Mouse (Mus musculus): ENCODE measurements around the gene Arl5c. TPM values are rescaled to one million over a fixed set of nuclear protein-coding genes. Genes with fewer than 3 reads are reported as not detected.

The Arl5c gene
- polyA plus RNA-seq (2012; rRNA removed), result 3.9 and 5.6 TPM in 2 replicates

GRCm38 (mm10) chr11:97995564-97996288, at the start of gene Arl5c:
TSS of gene Arl5c (minus strand) at chr11:97996181.

GRCm38 (mm10) chr11:98026570-98027296, 30.8 kb upstream of the Arl5c start, which contains the start of gene Rpl19:
TSS of gene Rpl19 (plus strand) at chr11:98026710.

GRCm38 (mm10) chr11:98022555-98023371, 26.8 kb upstream of the Arl5c start, which contains the start of gene Cacnb1:
TSS of gene Cacnb1 (minus strand) at chr11:98023034.

GRCm38 (mm10) chr11:97985727-97986677, 10.0 kb downstream of the Arl5c start, which contains the start of gene Plxdc1:
TSS of gene Plxdc1 (minus strand) at chr11:97986444.

Other genes with a start within 250 kb of the Arl5c start
- gene Cwc25, start 229.6 kb downstream of the Arl5c start, polyA plus RNA-seq (2012; rRNA removed), result 6.0 and 6.5 TPM in 2 replicates
- gene 1700001P01Rik, start 220.3 kb downstream of the Arl5c start, polyA plus RNA-seq (2012; rRNA removed), result 0.05 TPM in 1 of 2 replicates, not detected in the other
- gene Rpl23, start 213.7 kb downstream of the Arl5c start, polyA plus RNA-seq (2012; rRNA removed), result 465 and 506 TPM in 2 replicates
- gene Lasp1, start 197.2 kb downstream of the Arl5c start, polyA plus RNA-seq (2012; rRNA removed), result 26.2 and 29.9 TPM in 2 replicates
- gene B230217C12Rik, start 155.4 kb downstream of the Arl5c start, polyA plus RNA-seq (2012; rRNA removed), result 0.22 and 0.30 TPM in 2 replicates
- 0.24 and 0.28 TPM in 2 replicates for gene Fbxo47, start 112.0 kb downstream of the Arl5c start, polyA plus RNA-seq (2012; rRNA removed)
- 0.76 and 0.85 TPM in 2 replicates for gene Plxdc1, start 9.7 kb downstream of the Arl5c start, polyA plus RNA-seq (2012; rRNA removed)
- gene Cacnb1, start 26.9 kb upstream of the Arl5c start, polyA plus RNA-seq (2012; rRNA removed), result 0.65 and 0.72 TPM in 2 replicates
- 850 and 958 TPM in 2 replicates for gene Rpl19, start 30.5 kb upstream of the Arl5c start, polyA plus RNA-seq (2012; rRNA removed)
- gene Stac2, start 57.3 kb upstream of the Arl5c start, polyA plus RNA-seq (2012; rRNA removed), result 0.02 TPM in 1 of 2 replicates, not detected in the other
- gene Fbxl20, start 154.2 kb upstream of the Arl5c start, polyA plus RNA-seq (2012; rRNA removed), result 3.8 and 4.8 TPM in 2 replicates
- 7.7 and 8.1 TPM in 2 replicates for gene Med1, start 197.1 kb upstream of the Arl5c start, polyA plus RNA-seq (2012; rRNA removed)
- gene Cdk12, start 206.9 kb upstream of the Arl5c start, polyA plus RNA-seq (2012; rRNA removed), result 9.2 and 11.4 TPM in 2 replicates

All from liver, embryonic 18 days (tissue).